Mouse (Mus musculus) lung, adult 2 months (tissue): Measurements from ENCODE around the gene Limk1.
A peak's percentile ranks its signal among the peaks of the same experiment; 100 is the strongest.

Experiments
- CTCF ChIP-seq: fragments of 200-500 bp; IDR thresholded peaks from 2 replicates; pipeline ENCODE4 v1.5.1; 2011; ENCODE audit warnings: mild to moderate bottlenecking, low read length, control low read depth; ENCODE audit not compliant: insufficient read depth
- POLR2A ChIP-seq: fragments of 200-500 bp; IDR thresholded peaks from 2 replicates; pipeline ENCODE4 v1.6.1; 2011; ENCODE audit warnings: low read depth, mild to moderate bottlenecking, control low read depth, low read length, borderline replicate concordance; ENCODE audit errors: extremely low read depth

DNA sequence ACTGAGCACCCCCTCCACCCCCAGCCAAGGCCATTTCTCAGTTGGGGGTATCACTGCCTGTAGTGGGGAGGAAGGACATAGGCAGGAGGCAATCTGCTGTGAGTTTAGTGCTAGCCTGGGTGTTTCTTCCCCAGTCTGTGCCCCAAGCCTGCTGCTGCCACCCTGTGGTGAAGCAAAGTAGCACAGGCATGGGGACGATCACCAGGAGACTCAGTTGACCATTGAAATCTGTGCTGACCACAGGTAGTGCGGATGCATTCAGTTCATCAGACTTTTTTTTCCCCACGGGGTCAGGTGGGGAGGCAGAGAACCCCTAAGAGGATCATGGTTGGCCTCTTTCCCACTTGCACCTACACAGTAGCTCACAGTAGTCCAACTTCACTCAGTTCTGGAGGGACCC lies 71.3 kb downstream of the Limk1 start:
- TF ChIP-seq CTCF (peak; percentile 97), POLR2A (no peak)
